Comparison of ENCODE assay signal across 14 mouse cellular contexts in genomic region chr6:51723053-51723452, GRCm38 (mm10).
DNase-seq lines count a peak whose midpoint lies in the region; ATAC-seq and TF ChIP-seq lines count a peak whose summit lies in the region.
"Had no signal": no experiment of that assay in that cellular context is flagged by ENCODE, and none has a peak within 500 bp of the region (broad histone marks: within the 10 kb centered on the region; RNA-seq: fewer than 3 reads in every experiment).

No protein-coding gene starts in this region.

- no peak for TF ChIP-seq POLR2A in CH12.LX (IDR thresholded peaks at IDR 0.05; ENCODE audit: low read depth, low read length)

- TF ChIP-seq CTCF in CH12.LX (conservative IDR thresholded peaks at IDR 0.05 in 1 of 2, IDR thresholded peaks at IDR 0.05 in 1 of 2; ENCODE audit: low read depth in 2 of 2, low read length in 2 of 2) = peak in 1 of 2 experiments; percentile 38; a peak in 2 of 4 replicates

- no peaks in the 10 kb centered on the region for H3K9me3 ChIP-seq in kidney, embryonic 16.5 days (ENCODE audit: low read length)
- H3K9me3 ChIP-seq in CH12.LX (replicated peaks; ENCODE audit: low read length) = no peaks in the 10 kb centered on the region
- H3K9me3 ChIP-seq: G1E; liver, embryonic 13.5 days; neural tube, embryonic 13.5 days had no signal

- H3K4me2 ChIP-seq in kidney, embryonic 16.5 days (replicated peaks; ENCODE audit: low read depth, low read length) = no peak overlapping the region
- no peak overlapping the region for H3K4me2 ChIP-seq in CH12.LX (ENCODE audit: insufficient read depth, low read depth, poor library complexity, severe bottlenecking)
- H3K4me2 ChIP-seq: hindbrain, embryonic 14.5 days; liver, embryonic 13.5 days; midbrain, embryonic 11.5 days; neural tube, embryonic 13.5 days had no signal

- no peaks in the 10 kb centered on the region for H3K27me3 ChIP-seq in kidney, embryonic 16.5 days (ENCODE audit: insufficient read depth, low read length)
- H3K27me3 ChIP-seq in CH12.LX (replicated peaks) = no peaks in the 10 kb centered on the region
- H3K27me3 ChIP-seq: liver, embryonic 13.5 days; neural tube, embryonic 13.5 days had no signal

- 22% methylated on average over 4 of the region's 4 CpGs for WGBS in kidney, embryonic 16.5 days

- no peak for TF ChIP-seq EP300 in CH12.LX (IDR thresholded peaks at IDR 0.05; ENCODE audit: low read length)

- H3K9ac ChIP-seq in kidney, embryonic 16.5 days (replicated peaks; ENCODE audit: low read length) = no peak overlapping the region
- H3K9ac ChIP-seq in CH12.LX (ENCODE audit: insufficient read depth, low read depth) = no peak overlapping the region
- H3K9ac ChIP-seq: hindbrain, embryonic 14.5 days; liver, embryonic 13.5 days; neural tube, embryonic 13.5 days had no signal

- H3K4me1 ChIP-seq in kidney, embryonic 16.5 days (ENCODE audit: insufficient read depth, low read length) = peaks cover 4% of the 10 kb centered on the region; the same call in 1 of the 2 replicates
- H3K4me1 ChIP-seq in CH12.LX (ENCODE audit: control insufficient read depth in 1 of 2, insufficient read depth in 2 of 2) = no peaks in the 10 kb centered on the region
- H3K4me1 ChIP-seq: liver, embryonic 13.5 days had no signal

- no peaks in the 10 kb centered on the region for H3K36me3 ChIP-seq in kidney, embryonic 16.5 days (ENCODE audit: insufficient read depth, low read length)
- H3K36me3 ChIP-seq in CH12.LX (replicated peaks in 1 of 2; ENCODE audit: control insufficient read depth in 1 of 2, insufficient read depth in 1 of 2, low read length in 1 of 2) = no peaks in the 10 kb centered on the region
- H3K36me3 ChIP-seq: G1E; liver, embryonic 13.5 days; neural tube, embryonic 13.5 days had no signal

- H3K4me3 ChIP-seq in kidney, embryonic 16.5 days (ENCODE audit: low read length) = no peak overlapping the region
- no peak overlapping the region for H3K4me3 ChIP-seq in CH12.LX (replicated peaks in 1 of 3; ENCODE audit: low read depth in 2 of 3, low read length in 2 of 3, poor library complexity in 1 of 3)
- H3K4me3 ChIP-seq: liver, embryonic 13.5 days; neural tube, embryonic 13.5 days had no signal

- intact Hi-C loops in heart, postnatal 36 days (cut with DNase I) = loop anchor here (5.0 kb wide), 2 partner anchors 111 to 134 kb away; no protein-coding TSS in a partner anchor

- TF ChIP-seq RAD21 in CH12.LX (IDR thresholded peaks at IDR 0.05; ENCODE audit: low read depth, low read length) = peak; percentile 14

- dilution Hi-C loops in CH12.LX (cut with MboI; ENCODE audit: extremely low pct_ligation_motif_present, extremely low pct_unique_long_range_greater_than_20kb, low sequenced_read_pairs) = no loop called here

- DNase-seq in adrenal gland, adult 2 months = peak; percentile 39
- DNase-seq in adrenal gland, postnatal 25 days = no peak
- peak; percentile 24 for DNase-seq in kidney, adult 11 months
- DNase-seq in CH12.LX (ENCODE audit: extremely low read depth) = no peak
- DNase-seq in kidney, postnatal 25 days = peak; percentile 42 to 43
- DNase-seq in thymus, postnatal 14 days = no peak
- DNase-seq in heart, postnatal 36 days = no peak
- DNase-seq: cerebellum, postnatal 14 days; liver, embryonic 13.5 days had no signal

- in situ Hi-C loops in CH12.LX (cut with MboI; ENCODE audit: low pct_ligation_motif_present, low pct_unique_long_range_greater_than_20kb, low sequenced_read_pairs) = no loop called here

- ATAC-seq in kidney, embryonic 16.5 days (ENCODE audit: low FRiP score, low TSS enrichment) = no peak

- H3K27ac ChIP-seq in kidney, embryonic 16.5 days (ENCODE audit: low read length) = no peak overlapping the region
- H3K27ac ChIP-seq in CH12.LX (ENCODE audit: insufficient read depth, low read depth) = no peak overlapping the region
- H3K27ac ChIP-seq: hindbrain, embryonic 14.5 days; liver, embryonic 13.5 days; neural tube, embryonic 13.5 days had no signal

- H3K79me2 ChIP-seq in CH12.LX (replicated peaks; ENCODE audit: control insufficient read depth, extremely low read depth, insufficient read depth, poor library complexity, severe bottlenecking) = no peaks in the 10 kb centered on the region

TF ChIP-seq in CH12.LX, 34 proteins besides CTCF, POLR2A, EP300 and RAD21:
- TF ChIP-seq MEF2A (IDR thresholded peaks at IDR 0.05; ENCODE audit: borderline replicate concordance, low read depth, low read length) (no peak), KAT2A (IDR thresholded peaks at IDR 0.05; ENCODE audit: insufficient replicate concordance, low read length) (no peak), E2F4 (IDR thresholded peaks at IDR 0.05; ENCODE audit: insufficient replicate concordance, low read depth, low read length) (no peak), MYC (IDR thresholded peaks at IDR 0.05; ENCODE audit: low read depth, low read length) (no peak), GABPA (IDR thresholded peaks at IDR 0.05; ENCODE audit: insufficient replicate concordance, low read depth, low read length) (no peak), ZMIZ1 (IDR thresholded peaks at IDR 0.05; ENCODE audit: low read depth, low read length) (no peak)

Comparison
In these comparisons a context has a peak if more than half of its experiments do, and no peak if none do; other contexts are left out.
1. DNase-seq: peak in adrenal gland, adult 2 months (single experiment), kidney, adult 11 months (single experiment) and kidney, postnatal 25 days (2 of 2); none in adrenal gland, postnatal 25 days (single experiment), CH12.LX (single experiment), thymus, postnatal 14 days (single experiment) and heart, postnatal 36 days (0 of 2).